Mouse (Mus musculus) yolk sac, embryonic 10.5 days (tissue): ENCODE results near the gene Pdia4.
"Not testable (repeated sequence)": the region's sequence is repeated elsewhere in the genome, so short reads cannot be mapped to it uniquely, and the experiment has no call there.

ENCODE experiments used
- DNase-seq: peaks from one replicate; pipeline ENCODE4 v3.0.0-alpha.2; 2017; ENCODE audit warnings: low spot score

Gene Pdia4

GRCm38 (mm10) chr6:47810181-47810580, 3.0 kb downstream of the Pdia4 start:
- no peak for DNase-seq

- DNase-seq = no peak
These were observed 4.2 kb downstream of the Pdia4 start for GRCm38 (mm10) chr6:47809053-47809452.

- DNase-seq = no peak
These were observed 4.7 kb downstream of the Pdia4 start for GRCm38 (mm10) chr6:47808545-47808944.

- no peak for DNase-seq
These were observed 5.8 kb downstream of the Pdia4 start for GRCm38 (mm10) chr6:47807419-47807818.

GRCm38 (mm10) chr6:47805520-47805919, 7.7 kb downstream of the Pdia4 start:
- DNase-seq = no peak

GRCm38 (mm10) chr6:47799079-47799478, 14.2 kb downstream of the Pdia4 start:
- DNase-seq = no peak

- no peak for DNase-seq
These were observed 19.0 kb downstream of the Pdia4 start for GRCm38 (mm10) chr6:47794106-47794830.

GRCm38 (mm10) chr6:47793284-47793683, 19.9 kb downstream of the Pdia4 start:
- DNase-seq = no peak

GRCm38 (mm10) chr6:47792533-47792932, 20.7 kb downstream of the Pdia4 start:
- no peak for DNase-seq

- no peak for DNase-seq
These were observed 22.5 kb downstream of the Pdia4 start for GRCm38 (mm10) chr6:47790745-47791144.

GRCm38 (mm10) chr6:47788821-47789220, 24.4 kb downstream of the Pdia4 start:
- no peak for DNase-seq

- DNase-seq = peak; percentile 91
These were observed 25.1 kb downstream of the Pdia4 start for GRCm38 (mm10) chr6:47787941-47788736.

GRCm38 (mm10) chr6:47784707-47785412, 28.4 kb downstream of the Pdia4 start:
- no peak for DNase-seq

GRCm38 (mm10) chr6:47781091-47781968, 31.9 kb downstream of the Pdia4 start:
- peak; percentile 79 for DNase-seq

GRCm38 (mm10) chr6:47780576-47781013, 32.6 kb downstream of the Pdia4 start:
- DNase-seq = no peak

- DNase-seq = not testable (repeated sequence)
These were observed 41.5 kb downstream of the Pdia4 start for GRCm38 (mm10) chr6:47771760-47772159.

- not testable (repeated sequence) for DNase-seq
These were observed 42.1 kb downstream of the Pdia4 start for GRCm38 (mm10) chr6:47771113-47771512.

GRCm38 (mm10) chr6:47769861-47770260, 43.4 kb downstream of the Pdia4 start:
- not testable (repeated sequence) for DNase-seq

GRCm38 (mm10) chr6:47768520-47768919, 44.7 kb downstream of the Pdia4 start:
- not testable (repeated sequence) for DNase-seq

- DNase-seq = not testable (repeated sequence)
These were observed 45.9 kb downstream of the Pdia4 start for GRCm38 (mm10) chr6:47767355-47767754.

GRCm38 (mm10) chr6:47762686-47763085, 50.5 kb downstream of the Pdia4 start:
- DNase-seq = not testable (repeated sequence)
